Mouse (Mus musculus) bone marrow, adult 2 months (tissue): ENCODE results near the gene Tirap. TPM values are rescaled to one million over a fixed set of nuclear protein-coding genes. Genes with fewer than 3 reads are reported as not detected.

Source experiments
- H3K27ac ChIP-seq: fragments of 200-500 bp; 2 replicates; pipeline ENCODE4 v1.5.1; 2012; ENCODE audit warnings: low read depth, mild to moderate bottlenecking, control low read depth, inconsistent platforms, low read length; ENCODE audit not compliant: control insufficient read depth, poor library complexity, insufficient read depth
- H3K4me1 ChIP-seq: fragments of 200-500 bp; 2 replicates; pipeline ENCODE4 v1.6.1; 2011; ENCODE audit warnings: low read length; ENCODE audit not compliant: control insufficient read depth, insufficient read depth
- H3K4me3 ChIP-seq: fragments of 200-500 bp; replicated peaks from 2 replicates; pipeline ENCODE3; 2011; ENCODE audit warnings: mild to moderate bottlenecking, low read depth, low read length, control low read depth; ENCODE audit not compliant: control insufficient read depth
- CTCF ChIP-seq: fragments of 200-500 bp; IDR thresholded peaks from 2 replicates; pipeline ENCODE4 v1.5.1; 2011; ENCODE audit warnings: low read length, control low read depth; ENCODE audit not compliant: control insufficient read depth, insufficient read depth
- POLR2A ChIP-seq: fragments of 200-500 bp; IDR thresholded peaks from 2 replicates; pipeline ENCODE4 v1.6.1; 2011; ENCODE audit warnings: low read depth, mild to moderate bottlenecking, control low read depth, low read length, borderline replicate concordance; ENCODE audit not compliant: control insufficient read depth
- WGBS: fragments of 180-500 bp; shearing (Covaris S2); methylation state at CpG from one replicate; pipeline ENCODE4 v1.1.7; 2018; 5-methylcytosine and 5-hydroxymethylcytosine counted together
- polyA plus RNA-seq: library from polyadenylated mRNA; stranded (reverse); fragments of >200 nt; gene quantifications from 2 replicates; pipeline ENCODE4 v1.2.4, GENCODE M21; 2011; ENCODE audit warnings: low replicate concordance; ENCODE audit not compliant: missing spikeins, insufficient read depth, insufficient read length

Tirap gene
- polyA plus RNA-seq, 1 experiment: 7.5 TPM

GRCm38 (mm10) chr9:35223466-35223865 is 23.4 kb upstream of the Tirap start:
- no peak overlapping the region for H3K27ac ChIP-seq
- TF ChIP-seq CTCF (no peak), POLR2A (no peak)
- no peaks in the 10 kb centered on the region for H3K4me1 ChIP-seq
- H3K4me3 ChIP-seq: no peak overlapping the region
- WGBS: 88% methylated on average over 3 of the region's 3 CpGs

- Histone ChIP-seq H3K4me3 (no peak overlapping the region), H3K4me1 (no peaks in the 10 kb centered on the region), H3K27ac (no peak overlapping the region)
- WGBS: 75% methylated on average over 1 of the region's 1 CpGs
- TF ChIP-seq POLR2A (no peak), CTCF (no peak)
Measured at GRCm38 (mm10) chr9:35217963-35218362, 17.9 kb upstream of the Tirap start.

DNA sequence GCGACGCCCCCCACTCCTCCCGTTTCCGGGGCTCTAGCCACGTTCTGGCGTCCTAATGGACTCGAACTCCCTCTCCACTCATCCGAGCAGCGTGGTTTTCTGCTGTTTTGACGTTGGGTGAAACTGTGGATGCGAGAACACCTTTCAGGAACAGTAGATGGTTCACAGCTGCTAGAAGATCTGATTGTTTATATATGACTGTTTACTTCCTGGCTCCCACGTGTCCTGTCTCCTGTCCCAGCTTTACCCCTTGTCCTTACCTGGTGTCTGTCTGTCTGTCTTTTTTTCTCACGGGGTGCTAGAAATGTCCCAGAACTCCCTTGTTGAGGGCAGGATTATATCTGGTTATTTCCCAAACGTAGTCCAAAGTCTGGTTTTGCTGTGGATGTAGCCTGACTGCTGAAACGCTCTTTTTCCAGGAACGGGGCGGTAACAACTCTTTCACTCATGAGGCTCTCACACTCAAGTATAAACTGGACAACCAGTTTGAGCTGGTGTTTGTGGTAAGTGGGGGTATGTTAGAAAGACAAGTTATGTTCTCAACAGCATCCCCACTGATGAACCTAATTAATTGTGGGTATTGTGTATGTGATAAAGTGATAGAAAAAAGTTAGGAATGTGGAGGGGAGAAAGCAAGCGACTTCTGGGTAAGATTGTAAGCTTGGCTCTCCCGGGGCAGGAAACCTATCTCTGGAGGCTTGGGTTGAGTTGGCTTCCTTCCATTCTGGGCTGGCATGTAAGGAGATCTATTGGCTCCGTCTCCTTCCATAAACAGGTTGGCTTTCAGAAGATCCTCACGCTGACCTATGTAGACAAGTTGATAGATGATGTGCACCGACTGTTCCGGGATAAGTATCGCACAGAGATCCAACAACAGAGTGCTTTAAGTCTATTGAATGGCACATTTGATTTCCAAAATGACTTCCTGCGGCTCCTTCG is 11.8 kb upstream of the Tirap start:
- H3K4me1 ChIP-seq: peaks cover 2% of the 10 kb centered on the region; the same call in 1 of the 2 replicates
- 29% methylated on average over 26 of the region's 26 CpGs for WGBS
- TF ChIP-seq CTCF (no peak), POLR2A (no peak)
- peak overlapping the region; percentile 58 for H3K27ac ChIP-seq
- peak overlapping the region; percentile 88 for H3K4me3 ChIP-seq

- peaks cover 2% of the 10 kb centered on the region; the same call in 1 of the 2 replicates for H3K4me1 ChIP-seq
- under 1% methylated on average over 72 of the region's 72 CpGs for WGBS
- H3K27ac ChIP-seq: peak within 1 kb of the TSS; percentile 79
- peak within 1 kb of the TSS; percentile 88 for H3K4me3 ChIP-seq
- TF ChIP-seq CTCF (no peak), POLR2A (peak; percentile 89)
Measured at GRCm38 (mm10) chr9:35210542-35211474, 10.7 kb upstream of the Tirap start, which contains the start of gene Foxred1. Gene Foxred1 (minus strand): TSS chr9:35211055.

GRCm38 (mm10) chr9:35204421-35204820 is 4.3 kb upstream of the Tirap start:
- no peak overlapping the region for H3K27ac ChIP-seq
- TF ChIP-seq CTCF: no peak
- no peak for TF ChIP-seq POLR2A
- 96% methylated on average over 2 of the region's 2 CpGs for WGBS
- H3K4me1 ChIP-seq: peaks cover 3% of the 10 kb centered on the region
- no peak overlapping the region for H3K4me3 ChIP-seq

DNA sequence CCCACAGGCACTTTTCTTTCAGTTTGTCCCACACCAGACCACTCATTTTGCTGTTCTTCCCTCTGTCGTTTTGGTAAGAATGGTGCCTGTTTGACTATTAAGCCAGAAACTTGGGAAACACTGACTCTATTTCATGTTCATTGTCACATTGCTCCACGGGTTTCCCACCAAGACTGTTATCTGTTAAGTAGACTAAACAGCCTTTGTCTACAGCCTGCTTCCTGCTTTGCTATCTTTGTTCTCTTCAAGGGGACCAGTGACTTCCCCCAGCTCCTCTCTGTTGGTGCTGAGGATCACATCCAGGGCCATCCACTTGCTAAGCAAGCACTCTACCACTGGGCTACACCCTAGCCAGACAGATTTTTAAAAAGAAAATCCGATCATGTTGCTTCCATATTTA is 3.4 kb upstream of the Tirap start:
- H3K4me1 ChIP-seq: peaks cover 3% of the 10 kb centered on the region
- no peak overlapping the region for H3K4me3 ChIP-seq
- H3K27ac ChIP-seq: no peak overlapping the region
- TF ChIP-seq CTCF (no peak), POLR2A (no peak)
- 53% methylated on average over 3 of the region's 3 CpGs for WGBS

DNA sequence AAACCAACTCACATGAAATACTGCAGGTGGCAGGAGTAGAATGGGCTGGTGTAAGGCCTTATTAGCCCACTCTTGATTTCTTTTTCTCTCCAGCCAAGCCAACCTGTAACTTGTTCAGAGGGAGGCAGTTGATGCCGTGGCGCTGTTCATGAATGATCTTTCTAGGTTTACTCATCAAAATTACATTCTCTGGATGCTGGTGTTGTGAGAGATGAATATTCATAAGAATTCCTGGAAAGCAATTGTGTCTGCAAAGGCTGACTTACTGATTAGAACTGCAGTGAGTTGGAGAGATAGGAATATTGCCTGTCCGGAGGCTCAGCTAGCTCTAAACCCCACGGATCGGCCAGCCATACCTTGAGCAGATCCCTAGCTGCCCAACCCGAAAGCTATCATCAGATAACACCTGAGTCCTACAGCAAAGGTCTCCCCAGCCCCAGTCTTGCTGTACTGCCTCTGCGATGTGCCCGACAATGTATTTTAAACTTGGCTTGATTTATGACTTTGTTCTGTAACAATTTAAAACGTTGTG is 504 bp upstream of the Tirap start:
- Histone ChIP-seq H3K4me1 (peaks cover 7% of the 10 kb centered on the region), H3K4me3 (no peak overlapping the region), H3K27ac (no peak overlapping the region)
- WGBS: 48% methylated on average over 9 of the region's 9 CpGs
- TF ChIP-seq CTCF (no peak), POLR2A (no peak)
